Mouse (Mus musculus) E14TG2a.4 (cell line): ENCODE data around the gene Ube2g1.
A peak's percentile ranks its signal among the peaks of the same experiment; 100 is the strongest.

Source experiments
- CTCF ChIP-seq: conservative IDR thresholded peaks from 2 replicates; pipeline ENCODE4 v1.5.1; 2014; ENCODE audit warnings: low read length
- NANOG ChIP-seq: IDR thresholded peaks from 2 replicates; pipeline ENCODE4 v1.6.1; 2014; ENCODE audit warnings: borderline replicate concordance, low read length, mixed read lengths
- POU5F1 ChIP-seq: IDR thresholded peaks from 2 replicates; pipeline ENCODE4 v1.6.1; 2014; ENCODE audit warnings: low read length, borderline replicate concordance

DNA sequence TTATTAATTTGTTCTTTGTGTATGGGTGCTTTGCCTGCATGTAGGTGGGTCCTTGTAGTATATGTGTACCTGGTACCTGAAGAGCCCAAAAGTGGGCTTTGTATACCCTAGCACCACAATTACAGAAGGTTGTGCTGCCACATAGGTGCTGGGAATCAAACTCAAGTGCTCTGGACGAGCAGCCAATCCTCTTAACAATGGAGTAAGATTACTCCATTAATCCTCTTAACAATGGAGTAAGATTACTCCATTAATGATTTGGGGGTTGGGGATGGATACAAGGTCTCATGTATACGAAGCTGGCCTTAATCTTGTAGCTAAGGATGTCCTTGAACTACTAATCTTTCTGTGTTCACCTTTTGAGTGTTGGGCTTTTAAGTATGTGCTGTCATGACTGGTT, 68.2 kb downstream of the Ube2g1 start:
- no peak for TF ChIP-seq CTCF
- TF ChIP-seq POU5F1, result no peak
- TF ChIP-seq NANOG, result peak; percentile 94
